Mouse (Mus musculus) C2C12 (cell line): ENCODE results near the gene Adh7.

Experiments
- CEBPB ChIP-seq: IDR thresholded peaks from one replicate; pipeline ENCODE4 v1.6.1; 2011; ENCODE audit warnings: low read depth, mild to moderate bottlenecking, control low read depth, moderate library complexity
- CTCF ChIP-seq: IDR thresholded peaks from one replicate; pipeline ENCODE4 v1.5.1; 2011; ENCODE audit not compliant: control insufficient read depth, insufficient read depth, insufficient read length
- FOSL1 ChIP-seq: IDR thresholded peaks from one replicate; pipeline ENCODE4 v1.8.0; 2011; ENCODE audit warnings: mild to moderate bottlenecking, low read length; ENCODE audit not compliant: poor library complexity, insufficient read depth, severe bottlenecking
- MAX ChIP-seq: IDR thresholded peaks from one replicate; pipeline ENCODE4 v1.6.1; 2011; ENCODE audit warnings: mild to moderate bottlenecking, control low read depth
- MYOD1 ChIP-seq: IDR thresholded peaks from one replicate; pipeline ENCODE4 v1.6.1; 2011; ENCODE audit warnings: low read depth; ENCODE audit not compliant: control insufficient read depth, insufficient read length
- MYOG ChIP-seq: IDR thresholded peaks from one replicate; pipeline ENCODE4 v1.6.1; 2011; ENCODE audit not compliant: control insufficient read depth, insufficient read length; ENCODE audit errors: extremely low read depth
- USF1 ChIP-seq: IDR thresholded peaks from one replicate; pipeline ENCODE4 v1.6.1; 2011; ENCODE audit warnings: low read depth, mild to moderate bottlenecking, control low read depth, moderate library complexity

DNA sequence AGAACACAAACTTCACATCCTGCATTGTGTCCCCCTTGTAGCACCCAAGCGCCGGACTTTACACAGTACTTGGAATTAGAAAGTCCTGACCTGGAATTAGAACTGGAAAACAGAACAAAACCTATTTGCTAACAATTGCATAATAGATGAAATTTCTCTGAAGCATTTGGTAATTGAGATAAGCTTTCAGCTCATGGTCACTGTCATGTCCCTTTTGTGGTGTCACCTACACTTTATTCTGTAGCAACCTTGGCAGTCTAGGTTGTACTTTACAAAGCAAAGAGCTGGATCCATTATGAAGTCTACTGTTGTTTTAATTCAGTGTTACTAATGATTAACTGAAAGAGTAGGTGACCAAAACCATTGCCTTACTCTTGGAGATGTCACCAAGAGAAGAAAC lies 9.5 kb downstream of the Adh7 start:
- TF ChIP-seq CTCF (no peak), MYOG (no peak), CEBPB (no peak), FOSL1 (no peak), USF1 (no peak), MAX (no peak), MYOD1 (no peak)
